Mouse (Mus musculus): ENCODE data around the gene Taf3.

Gene Taf3

GRCm38 (mm10) chr2:9955576-9956535 is 92.5 kb downstream of the Taf3 start:
- no peak for DNase-seq

GRCm38 (mm10) chr2:9946739-9947138 is 101.7 kb downstream of the Taf3 start:
- DNase-seq, result no peak

GRCm38 (mm10) chr2:9945611-9946010 is 102.8 kb downstream of the Taf3 start:
- DNase-seq, result no peak

- DNase-seq, result no peak
Measured at GRCm38 (mm10) chr2:9943011-9943410, 105.4 kb downstream of the Taf3 start.

- DNase-seq, result peak; percentile 79
Measured at GRCm38 (mm10) chr2:9939250-9939649, 109.1 kb downstream of the Taf3 start.

- peak; percentile 64 for DNase-seq
Measured at GRCm38 (mm10) chr2:9935965-9936364, 112.4 kb downstream of the Taf3 start.

- no peak for DNase-seq
Measured at GRCm38 (mm10) chr2:9926905-9927283, 121.5 kb downstream of the Taf3 start.

- peak; percentile 34 for DNase-seq
Measured at GRCm38 (mm10) chr2:9926194-9926904, 122.0 kb downstream of the Taf3 start.

- DNase-seq, result peak; percentile 19
Measured at GRCm38 (mm10) chr2:9918691-9919471, 129.5 kb downstream of the Taf3 start.

GRCm38 (mm10) chr2:9917602-9918001 is 130.8 kb downstream of the Taf3 start:
- DNase-seq, result no peak

- DNase-seq, result no peak
Measured at GRCm38 (mm10) chr2:9905995-9906394, 142.4 kb downstream of the Taf3 start.

- no peak for DNase-seq
Measured at GRCm38 (mm10) chr2:9903854-9904560, 144.4 kb downstream of the Taf3 start.

GRCm38 (mm10) chr2:9897846-9898245 is 150.6 kb downstream of the Taf3 start:
- DNase-seq, result no peak

- no peak for DNase-seq
Measured at GRCm38 (mm10) chr2:9896097-9896770, 152.2 kb downstream of the Taf3 start.

- no peak for DNase-seq
Measured at GRCm38 (mm10) chr2:9894836-9895593, 153.4 kb downstream of the Taf3 start.

- no peak for DNase-seq
Measured at GRCm38 (mm10) chr2:9893272-9893953, 155.0 kb downstream of the Taf3 start.

- DNase-seq, result no peak
Measured at GRCm38 (mm10) chr2:9892541-9892940, 155.9 kb downstream of the Taf3 start.

- DNase-seq, result no peak
Measured at GRCm38 (mm10) chr2:9890906-9891305, 157.5 kb downstream of the Taf3 start.

GRCm38 (mm10) chr2:9890251-9890650 is 158.1 kb downstream of the Taf3 start:
- DNase-seq, result no peak

- no peak for DNase-seq
Measured at GRCm38 (mm10) chr2:9889651-9890183, 158.7 kb downstream of the Taf3 start, which contains the start of gene Gata3. TSS of gene Gata3 (minus strand) at chr2:9890034.
